Mouse (Mus musculus) CH12.LX (cell line): ENCODE measurements around the gene Ccser1.

Experiments
- CHD2 ChIP-seq: IDR thresholded peaks from 2 replicates; pipeline ENCODE4 v1.6.1; 2011; ENCODE audit warnings: low read length, improper control_type of control experiment
- CTCF ChIP-seq, 2 experiments: IDR thresholded peaks in 1 of 2; conservative IDR thresholded peaks in 1 of 2; 2 replicates each; pipeline ENCODE4 v1.5.1; 2011 to 2012; ENCODE audit warnings: low read depth in 2 of 2, low read length in 2 of 2, improper control_type of control experiment in 1 of 2, inconsistent platforms in 1 of 2, mild to moderate bottlenecking in 1 of 2, moderate library complexity in 1 of 2
- EP300 ChIP-seq: IDR thresholded peaks from 2 replicates; pipeline ENCODE4 v1.6.1; 2011; ENCODE audit warnings: low read length, improper control_type of control experiment
- ETS1 ChIP-seq: conservative IDR thresholded peaks from 2 replicates; pipeline ENCODE4 v1.6.1; 2012; ENCODE audit warnings: low read depth, mild to moderate bottlenecking, inconsistent platforms, low read length, improper control_type of control experiment, moderate library complexity
- KAT2A ChIP-seq: IDR thresholded peaks from 2 replicates; pipeline ENCODE4 v1.6.1; 2012; ENCODE audit warnings: low read length, improper control_type of control experiment, inconsistent platforms; ENCODE audit not compliant: insufficient replicate concordance
- MAX ChIP-seq: IDR thresholded peaks from 2 replicates; pipeline ENCODE4 v1.6.1; 2011; ENCODE audit warnings: low read length, improper control_type of control experiment
- POLR2A ChIP-seq: IDR thresholded peaks from 2 replicates; pipeline ENCODE4 v1.6.1; 2011; ENCODE audit warnings: low read depth, mild to moderate bottlenecking, improper control_type of control experiment, low read length
- POLR2AphosphoS2 ChIP-seq: IDR thresholded peaks from 2 replicates; pipeline ENCODE4 v1.6.1; 2011; ENCODE audit warnings: low read depth, low read length, improper control_type of control experiment
- SMC3 ChIP-seq: IDR thresholded peaks from 2 replicates; pipeline ENCODE4 v1.6.1; 2011; ENCODE audit warnings: low read depth, low read length, improper control_type of control experiment
- ZC3H11A ChIP-seq: IDR thresholded peaks from 2 replicates; pipeline ENCODE4 v1.6.1; 2012; ENCODE audit warnings: low read depth, mild to moderate bottlenecking, inconsistent platforms, low read length, improper control_type of control experiment
- ZKSCAN1 ChIP-seq: IDR thresholded peaks from 2 replicates; pipeline ENCODE4 v1.6.1; 2012; ENCODE audit warnings: low read depth, inconsistent platforms, low read length, improper control_type of control experiment, borderline replicate concordance
- ZMIZ1 ChIP-seq: IDR thresholded peaks from 2 replicates; pipeline ENCODE4 v1.6.1; 2012; ENCODE audit warnings: low read depth, mild to moderate bottlenecking, inconsistent platforms, low read length, improper control_type of control experiment
- ZNF384 ChIP-seq: IDR thresholded peaks from 2 replicates; pipeline ENCODE4 v1.6.1; 2012; ENCODE audit warnings: low read depth, low read length, improper control_type of control experiment, inconsistent platforms

DNA sequence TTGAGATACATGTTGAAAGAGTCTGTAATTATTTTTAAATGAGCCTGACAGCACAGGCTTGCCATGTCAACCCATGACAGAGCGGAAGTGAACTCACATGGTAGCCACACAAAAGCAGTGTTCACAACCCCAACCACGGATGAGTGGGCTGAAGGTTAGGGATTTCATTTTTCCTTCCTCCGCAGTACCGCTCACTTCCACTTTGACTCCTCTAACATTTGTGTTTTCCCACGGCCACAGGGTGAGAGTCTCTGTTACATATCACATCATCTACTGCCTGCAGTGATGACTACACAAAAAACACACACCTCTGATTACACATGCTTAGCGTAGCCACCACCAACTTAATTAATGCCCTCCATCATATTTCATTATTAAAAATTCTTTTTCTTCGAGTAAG lies 120.9 kb downstream of the Ccser1 start:
- TF ChIP-seq ZC3H11A (no peak), EP300 (no peak), POLR2A (no peak), KAT2A (no peak), POLR2AphosphoS2 (no peak), CTCF (conservative IDR thresholded peaks at IDR 0.05 in 1 of 2, IDR thresholded peaks at IDR 0.05 in 1 of 2; ENCODE audit: low read depth in 2 of 2, low read length in 2 of 2) (no peak), ETS1 (no peak), ZNF384 (no peak), CHD2 (no peak), MAX (no peak), ZKSCAN1 (no peak), SMC3 (no peak), ZMIZ1 (no peak)
